Mouse (Mus musculus): ENCODE measurements around the gene Gm49661. TPM values are rescaled to one million over a fixed set of nuclear protein-coding genes. Genes with fewer than 3 reads are reported as not detected.

Gm49661 gene
- polyA plus RNA-seq, 1 experiment from 2014 or later = not detected

DNA sequence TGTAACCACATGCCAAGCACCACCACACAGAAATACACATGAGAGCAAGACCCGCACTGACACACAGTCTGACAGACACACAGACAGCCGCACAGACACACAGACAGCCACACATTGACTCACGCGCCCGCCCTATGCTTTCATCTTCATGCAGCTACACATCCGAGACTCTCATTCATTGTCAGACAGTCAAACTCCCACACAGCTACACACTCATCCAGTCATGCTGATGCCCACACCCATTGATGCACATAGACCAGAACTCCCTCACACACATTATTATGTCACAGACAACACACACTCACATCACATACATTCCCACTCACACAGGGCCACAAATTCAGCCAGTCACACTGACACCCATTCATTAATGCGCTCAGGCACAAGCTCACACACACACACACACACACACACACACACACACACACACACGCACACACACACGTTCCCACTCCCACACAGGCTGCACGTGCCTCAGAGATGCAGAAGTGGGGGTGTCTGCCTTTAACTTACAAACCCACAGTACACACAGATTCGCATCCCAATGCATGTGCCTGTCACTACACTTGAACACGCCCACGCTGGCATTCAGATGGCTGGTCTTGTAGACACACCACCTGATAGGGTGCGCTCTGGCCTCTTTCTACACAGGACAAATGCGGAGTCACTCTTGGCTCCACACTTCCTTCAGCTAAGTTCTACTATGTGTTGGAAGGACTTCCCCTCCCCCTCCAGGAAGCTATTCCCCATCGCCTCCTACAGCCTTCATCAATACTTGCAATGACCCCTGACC is 35.3 kb downstream of the Gm49661 start:
- Histone ChIP-seq H3K4me1 (peaks cover 42% of the 10 kb centered on the region), H3K27ac (replicated peaks) (no peak overlapping the region), H3K36me3 (no peaks in the 10 kb centered on the region), H3K27me3 (ENCODE audit: low read depth, poor library complexity, severe bottlenecking) (peaks cover 99% of the 10 kb centered on the region), H3K4me3 (no peak overlapping the region), H3K9me3 (replicated peaks) (no peaks in the 10 kb centered on the region)
- WGBS = 86% methylated on average over 16 of the region's 16 CpGs
- no peak for DNase-seq (ENCODE audit: low spot score)

DNA sequence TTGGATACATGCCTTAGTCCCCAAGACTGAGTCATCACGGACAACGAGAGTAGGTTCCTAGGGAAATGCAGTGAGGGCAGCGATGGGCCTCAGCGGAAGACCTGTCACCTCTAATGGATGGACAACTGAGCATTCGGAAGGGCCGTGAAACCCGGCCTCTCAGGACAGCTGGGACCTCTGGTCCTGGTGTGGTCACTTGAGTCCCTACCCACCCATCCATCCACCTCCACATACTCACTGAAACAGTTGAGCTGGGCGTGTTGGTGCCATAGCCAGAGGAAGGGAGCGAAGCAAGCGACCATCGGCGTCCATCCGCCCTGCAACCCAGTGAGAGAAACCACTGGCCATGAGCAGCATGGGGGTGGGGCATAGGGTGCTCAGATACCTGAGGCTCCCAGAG is 38.7 kb downstream of the Gm49661 start:
- H3K27me3 ChIP-seq (ENCODE audit: low read depth, poor library complexity, severe bottlenecking) = peaks cover 85% of the 10 kb centered on the region
- H3K4me1 ChIP-seq = peaks cover 30% of the 10 kb centered on the region
- H3K36me3 ChIP-seq = no peaks in the 10 kb centered on the region
- H3K27ac ChIP-seq (replicated peaks) = no peak overlapping the region
- WGBS = 92% methylated on average over 13 of the region's 13 CpGs
- no peaks in the 10 kb centered on the region for H3K9me3 ChIP-seq (replicated peaks)
- no peak for DNase-seq (ENCODE audit: low spot score)
- H3K4me3 ChIP-seq = no peak overlapping the region

DNA sequence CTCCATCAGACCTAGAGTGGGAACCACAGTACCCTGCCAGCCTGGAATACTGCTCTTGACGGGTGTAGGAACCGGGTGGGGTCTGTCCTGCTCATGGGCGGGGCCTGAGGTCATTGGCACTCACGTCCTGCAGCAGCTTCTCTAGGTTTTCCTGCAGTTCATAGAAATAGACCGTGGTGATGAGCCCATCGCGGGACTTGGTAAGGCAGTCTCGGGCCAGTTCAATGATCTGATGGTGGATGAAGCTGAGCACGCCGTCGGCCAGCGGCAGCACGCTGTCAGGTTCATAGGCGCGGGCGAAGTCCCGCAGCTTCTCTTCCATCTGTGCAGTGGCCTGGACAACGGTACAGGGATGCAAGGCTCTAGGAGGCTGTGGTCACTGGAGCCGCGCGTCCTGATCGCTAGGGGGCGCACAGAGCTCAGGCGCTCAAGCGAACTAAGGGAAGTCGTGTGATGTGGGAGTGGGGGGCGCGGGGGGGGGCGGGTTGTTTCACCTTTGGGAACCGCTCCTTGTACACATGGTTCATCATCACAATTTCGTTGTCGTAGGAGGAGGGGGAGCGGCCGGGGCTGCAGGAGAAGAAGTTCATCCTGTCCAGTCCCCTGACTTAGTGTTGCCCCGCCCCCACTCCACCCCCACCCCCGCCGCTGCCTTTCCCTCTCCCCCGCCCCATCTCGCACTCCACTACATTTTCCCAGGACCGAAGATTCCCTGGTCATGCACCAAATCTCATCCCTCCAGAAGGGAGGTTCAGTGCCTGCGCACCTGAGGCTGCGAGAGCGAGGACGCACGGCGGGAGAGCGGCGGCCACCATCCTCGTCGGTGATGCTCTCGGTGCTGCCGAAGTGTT is 40.6 kb downstream of the Gm49661 start:
- H3K27ac ChIP-seq (replicated peaks) = 0 out of 2 replicates have a peak overlapping the region, but pooled peaks have one; percentile 33
- no peaks in the 10 kb centered on the region for H3K9me3 ChIP-seq (replicated peaks)
- peaks cover 72% of the 10 kb centered on the region for H3K27me3 ChIP-seq (ENCODE audit: low read depth, poor library complexity, severe bottlenecking)
- H3K36me3 ChIP-seq = 0 out of 2 replicates have a peak, but pooled peaks cover 3% of the 10 kb centered on the region
- 2% methylated on average over 51 of the region's 52 CpGs for WGBS
- peaks cover 14% of the 10 kb centered on the region for H3K4me1 ChIP-seq
- DNase-seq (ENCODE audit: low spot score) = peak; percentile 82
- peak overlapping the region; percentile 61 for H3K4me3 ChIP-seq

DNA sequence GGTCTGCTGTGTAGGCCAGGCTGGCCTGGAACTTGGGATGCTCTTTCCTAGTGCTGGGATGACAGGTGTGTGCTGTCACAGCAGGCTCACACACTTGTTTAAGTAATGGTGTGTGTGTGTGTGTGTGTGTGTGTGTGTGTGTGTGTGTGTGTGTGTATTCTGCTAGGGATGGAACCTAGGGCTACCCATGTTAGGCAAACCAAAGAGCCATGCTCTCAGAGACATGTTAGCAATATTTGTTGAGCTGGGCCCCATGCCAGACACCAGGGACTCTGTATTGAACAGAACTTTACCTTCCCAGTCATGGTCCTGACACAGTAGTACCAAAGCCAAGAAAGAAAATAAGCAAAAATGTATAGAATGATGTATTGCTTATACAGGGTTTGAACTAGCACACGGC is 41.7 kb downstream of the Gm49661 start:
- DNase-seq (ENCODE audit: low spot score) = no peak
- no peak overlapping the region for H3K27ac ChIP-seq (replicated peaks)
- peaks cover 14% of the 10 kb centered on the region for H3K4me1 ChIP-seq
- no peak overlapping the region for H3K4me3 ChIP-seq
- H3K9me3 ChIP-seq (replicated peaks) = no peaks in the 10 kb centered on the region
- 0 out of 2 replicates have a peak, but pooled peaks cover 4% of the 10 kb centered on the region for H3K36me3 ChIP-seq
- H3K27me3 ChIP-seq (ENCODE audit: low read depth, poor library complexity, severe bottlenecking) = peaks cover 63% of the 10 kb centered on the region
- WGBS = 76% methylated on average over 1 of the region's 1 CpGs

DNA sequence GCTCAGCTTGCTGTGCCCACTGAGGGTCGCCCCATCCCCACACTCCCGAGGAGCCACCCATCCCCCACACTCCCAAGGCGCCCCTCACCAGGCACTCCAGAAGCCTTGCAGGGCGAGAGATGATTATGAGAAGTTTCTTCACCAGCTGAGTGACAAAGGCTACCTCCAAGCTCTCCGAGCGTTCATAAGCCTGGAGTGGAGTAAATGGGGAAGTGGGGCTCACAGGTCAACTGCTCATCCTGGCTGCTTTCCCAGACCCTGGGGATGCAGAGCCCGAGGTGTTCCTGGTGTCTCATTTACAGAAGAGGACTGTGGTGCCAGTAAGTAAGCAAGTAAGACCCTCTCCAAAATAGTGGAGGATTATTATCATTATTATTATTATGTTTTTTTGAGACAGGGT is 43.7 kb downstream of the Gm49661 start:
- 71% methylated on average over 7 of the region's 7 CpGs for WGBS
- Histone ChIP-seq H3K4me1 (peaks cover 14% of the 10 kb centered on the region), H3K27me3 (ENCODE audit: low read depth, poor library complexity, severe bottlenecking) (peaks cover 51% of the 10 kb centered on the region), H3K27ac (replicated peaks) (no peak overlapping the region), H3K4me3 (no peak overlapping the region), H3K36me3 (peaks cover 10% of the 10 kb centered on the region; the same call in 1 of the 2 replicates), H3K9me3 (replicated peaks) (no peaks in the 10 kb centered on the region)
- DNase-seq (ENCODE audit: low spot score) = no peak

DNA sequence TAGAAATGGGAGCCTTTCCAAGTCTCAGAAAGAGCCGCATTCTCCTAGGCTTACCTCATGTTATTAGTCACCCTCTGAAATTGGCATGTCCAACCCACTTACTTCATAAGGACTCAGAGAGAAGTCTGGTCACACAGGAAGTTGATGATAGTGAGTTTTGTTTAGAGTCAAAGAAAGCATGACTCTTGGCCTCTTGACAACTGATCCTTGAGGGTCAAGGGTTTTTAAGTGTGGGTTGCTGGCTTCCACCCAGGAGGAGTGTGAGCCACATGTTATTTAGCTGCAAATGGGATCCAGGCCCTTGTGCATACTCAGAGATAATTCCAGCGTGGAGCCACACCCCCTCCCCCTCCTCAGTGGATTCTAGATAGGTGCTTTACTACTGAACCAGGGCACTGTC is 47.6 kb downstream of the Gm49661 start:
- H3K27me3 ChIP-seq (ENCODE audit: low read depth, poor library complexity, severe bottlenecking) = peaks cover 55% of the 10 kb centered on the region
- H3K4me3 ChIP-seq = no peak overlapping the region
- no peak for DNase-seq (ENCODE audit: low spot score)
- peaks cover 7% of the 10 kb centered on the region for H3K4me1 ChIP-seq
- H3K27ac ChIP-seq (replicated peaks) = no peak overlapping the region
- no peaks in the 10 kb centered on the region for H3K9me3 ChIP-seq (replicated peaks)
- peaks cover 24% of the 10 kb centered on the region; the same call in 1 of the 2 replicates for H3K36me3 ChIP-seq
- 90% methylated on average over 2 of the region's 2 CpGs for WGBS

DNA sequence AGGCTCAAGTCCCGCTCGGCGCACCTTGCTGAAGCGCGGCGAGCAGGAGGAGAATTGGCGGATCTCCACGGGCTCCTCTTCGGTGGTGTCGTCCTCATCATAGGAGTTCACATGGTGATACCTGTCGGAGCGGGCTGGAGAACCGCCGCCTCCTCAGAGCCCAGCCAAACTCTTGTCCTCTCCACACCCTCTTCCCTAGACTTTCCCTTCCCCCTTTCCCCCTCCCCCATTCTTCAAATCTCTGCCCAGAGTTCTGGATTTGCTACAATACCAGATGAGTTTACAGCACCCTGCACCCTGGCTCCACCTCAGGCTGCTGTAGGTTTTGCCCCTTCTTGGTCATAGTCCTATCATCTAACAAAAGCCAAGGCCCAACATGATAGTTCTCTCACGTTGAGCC is 50.6 kb downstream of the Gm49661 start:
- peaks cover 8% of the 10 kb centered on the region for H3K4me1 ChIP-seq
- peaks cover 79% of the 10 kb centered on the region for H3K27me3 ChIP-seq (ENCODE audit: low read depth, poor library complexity, severe bottlenecking)
- 92% methylated on average over 15 of the region's 15 CpGs for WGBS
- peaks cover 5% of the 10 kb centered on the region; the same call in 1 of the 2 replicates for H3K9me3 ChIP-seq (replicated peaks)
- DNase-seq (ENCODE audit: low spot score) = no peak
- no peak overlapping the region for H3K27ac ChIP-seq (replicated peaks)
- peaks cover 38% of the 10 kb centered on the region for H3K36me3 ChIP-seq
- H3K4me3 ChIP-seq = no peak overlapping the region

DNA sequence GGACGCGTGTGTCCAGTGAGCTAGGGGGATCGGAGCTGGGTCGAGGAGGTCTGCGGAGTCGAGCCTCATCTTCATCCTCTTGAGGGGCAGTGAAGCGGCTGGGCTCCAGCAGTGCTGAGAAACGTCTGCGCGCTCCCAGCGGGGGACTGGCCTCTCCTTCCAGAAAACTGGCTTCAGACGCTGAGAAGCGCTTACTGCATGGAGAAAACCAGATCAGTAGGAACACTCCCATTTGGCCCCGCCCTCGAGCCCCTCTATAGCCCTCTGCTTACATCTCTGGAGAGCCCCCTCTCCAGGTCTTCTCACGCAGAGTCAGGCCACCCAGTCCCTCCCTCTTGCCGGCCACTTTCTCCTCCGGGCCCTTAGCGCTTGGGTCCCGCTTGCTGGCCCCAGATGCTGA is 51.5 kb downstream of the Gm49661 start:
- Histone ChIP-seq H3K4me3 (peak overlapping the region; percentile 23; the same call in 1 of the 2 replicates), H3K36me3 (peaks cover 37% of the 10 kb centered on the region), H3K27ac (replicated peaks) (no peak overlapping the region), H3K4me1 (peaks cover 16% of the 10 kb centered on the region), H3K27me3 (ENCODE audit: low read depth, poor library complexity, severe bottlenecking) (peaks cover 87% of the 10 kb centered on the region), H3K9me3 (replicated peaks) (peaks cover 5% of the 10 kb centered on the region; the same call in 1 of the 2 replicates)
- 25% methylated on average over 20 of the region's 20 CpGs for WGBS
- no peak for DNase-seq (ENCODE audit: low spot score)

Small RNA genes within 50 kb of the gene (microRNA-seq; reads per million reads assigned to microRNA genes)
- gene Gm24197 = not detected

Other genes with a start within 250 kb of the Gm49661 start
- 1.1 and 1.4 TPM in 2 replicates for gene G430095P16Rik, start 246.4 kb downstream of the Gm49661 start, polyA plus RNA-seq (2016; fragmentation: Nextera tagmentation; extraction: Ambion mirVana)
- 0.49 and 1.2 TPM in 2 replicates for gene Nfix, start 169.1 kb downstream of the Gm49661 start, polyA plus RNA-seq (2016; fragmentation: Nextera tagmentation; extraction: Ambion mirVana)
- gene Dand5, start 146.6 kb downstream of the Gm49661 start, polyA plus RNA-seq (2016; fragmentation: Nextera tagmentation; extraction: Ambion mirVana) = 2.9 and 5.3 TPM in 2 replicates
- 46.3 and 47.2 TPM in 2 replicates for gene Gadd45gip1, start 137.9 kb downstream of the Gm49661 start, polyA plus RNA-seq (2016; fragmentation: Nextera tagmentation; extraction: Ambion mirVana)
- 124 and 131 TPM in 2 replicates for gene Rad23a, start 128.8 kb downstream of the Gm49661 start, polyA plus RNA-seq (2016; fragmentation: Nextera tagmentation; extraction: Ambion mirVana)
- 723 and 798 TPM in 2 replicates for gene Calr, start 122.5 kb downstream of the Gm49661 start, polyA plus RNA-seq (2016; fragmentation: Nextera tagmentation; extraction: Ambion mirVana)
- gene Farsa, start 112.4 kb downstream of the Gm49661 start, polyA plus RNA-seq (2016; fragmentation: Nextera tagmentation; extraction: Ambion mirVana) = 133 and 139 TPM in 2 replicates
- 64.7 and 71.7 TPM in 2 replicates for gene Syce2, start 97.3 kb downstream of the Gm49661 start, polyA plus RNA-seq (2016; fragmentation: Nextera tagmentation; extraction: Ambion mirVana)
- 37.3 and 39.6 TPM in 2 replicates for gene Gcdh, start 75.5 kb downstream of the Gm49661 start, polyA plus RNA-seq (2016; fragmentation: Nextera tagmentation; extraction: Ambion mirVana)
- gene Klf1, start 67.5 kb downstream of the Gm49661 start, polyA plus RNA-seq (2016; fragmentation: Nextera tagmentation; extraction: Ambion mirVana) = 14.8 and 19.7 TPM in 2 replicates
- gene Dnase2a, start 60.9 kb downstream of the Gm49661 start, polyA plus RNA-seq (2016; fragmentation: Nextera tagmentation; extraction: Ambion mirVana) = 6.6 and 7.5 TPM in 2 replicates
- 3.2 and 8.4 TPM in 2 replicates for gene Mast1, start 32.1 kb downstream of the Gm49661 start, polyA plus RNA-seq (2016; fragmentation: Nextera tagmentation; extraction: Ambion mirVana)
- 0.62 and 1.2 TPM in 2 replicates for gene Rtbdn, start 22.4 kb downstream of the Gm49661 start, polyA plus RNA-seq (2016; fragmentation: Nextera tagmentation; extraction: Ambion mirVana)
- gene Prdx2, start 154 bp upstream of the Gm49661 start, polyA plus RNA-seq (2016; fragmentation: Nextera tagmentation; extraction: Ambion mirVana) = 1,203 and 1,278 TPM in 2 replicates
- 136 and 158 TPM in 2 replicates for gene Rnaseh2a, start 334 bp upstream of the Gm49661 start, polyA plus RNA-seq (2016; fragmentation: Nextera tagmentation; extraction: Ambion mirVana)
- 5.0 and 5.4 TPM in 2 replicates for gene Junb, start 9.3 kb upstream of the Gm49661 start, polyA plus RNA-seq (2016; fragmentation: Nextera tagmentation; extraction: Ambion mirVana)
- gene Hook2, start 21.2 kb upstream of the Gm49661 start, polyA plus RNA-seq (2016; fragmentation: Nextera tagmentation; extraction: Ambion mirVana) = 18.2 and 18.4 TPM in 2 replicates
- gene Best2, start 45.1 kb upstream of the Gm49661 start, polyA plus RNA-seq (2016; fragmentation: Nextera tagmentation; extraction: Ambion mirVana) = not detected in 2 replicates
- gene Asna1, start 55.8 kb upstream of the Gm49661 start, polyA plus RNA-seq (2016; fragmentation: Nextera tagmentation; extraction: Ambion mirVana) = 160 and 164 TPM in 2 replicates
- gene Trir, start 57.4 kb upstream of the Gm49661 start, polyA plus RNA-seq (2016; fragmentation: Nextera tagmentation; extraction: Ambion mirVana) = 140 and 146 TPM in 2 replicates
- 28.6 and 34.9 TPM in 2 replicates for gene Tnpo2, start 67.5 kb upstream of the Gm49661 start, polyA plus RNA-seq (2016; fragmentation: Nextera tagmentation; extraction: Ambion mirVana)
- 25.5 and 32.3 TPM in 2 replicates for gene Fbxw9, start 90.6 kb upstream of the Gm49661 start, polyA plus RNA-seq (2016; fragmentation: Nextera tagmentation; extraction: Ambion mirVana)
- gene Gm5741, start 98.5 kb upstream of the Gm49661 start, polyA plus RNA-seq (2016; fragmentation: Nextera tagmentation; extraction: Ambion mirVana) = 0.91 and 1.1 TPM in 2 replicates
- 70.8 and 71.8 TPM in 2 replicates for gene Dhps, start 102.3 kb upstream of the Gm49661 start, polyA plus RNA-seq (2016; fragmentation: Nextera tagmentation; extraction: Ambion mirVana)
- 133 and 142 TPM in 2 replicates for gene Wdr83os, start 111.3 kb upstream of the Gm49661 start, polyA plus RNA-seq (2016; fragmentation: Nextera tagmentation; extraction: Ambion mirVana)
- 61.2 and 70.6 TPM in 2 replicates for gene Wdr83, start 111.9 kb upstream of the Gm49661 start, polyA plus RNA-seq (2016; fragmentation: Nextera tagmentation; extraction: Ambion mirVana)
- gene Man2b1, start 113.8 kb upstream of the Gm49661 start, polyA plus RNA-seq (2016; fragmentation: Nextera tagmentation; extraction: Ambion mirVana) = 23.5 and 23.7 TPM in 2 replicates
- gene Zfp791, start 153.7 kb upstream of the Gm49661 start, polyA plus RNA-seq (2016; fragmentation: Nextera tagmentation; extraction: Ambion mirVana) = 0.81 and 1.5 TPM in 2 replicates
- not detected in 2 replicates for gene Cks1brt, start 182.5 kb upstream of the Gm49661 start, polyA plus RNA-seq (2016; fragmentation: Nextera tagmentation; extraction: Ambion mirVana)

All from midbrain, embryonic 10.5 days (tissue).